Mouse (Mus musculus) intestine, postnatal 0 days (tissue): ENCODE measurements around the gene Dlgap1. TPM values are rescaled to one million over a fixed set of nuclear protein-coding genes. Genes with fewer than 3 reads are reported as not detected.

Experiments used
- ATAC-seq: fragments of 200-750 bp; cut with Nextera tagmentation; 2 replicates; pipeline ENCODE4 v1.8.0; 2017; ENCODE audit warnings: mild to moderate bottlenecking, moderate TSS enrichment, moderate library complexity
- H3K27ac ChIP-seq: fragments of 300-500 bp; sonication (generic); 2 replicates; pipeline ENCODE4 v1.5.1; 2014; ENCODE audit warnings: mild to moderate bottlenecking, low read depth, low read length, moderate library complexity
- H3K27me3 ChIP-seq: fragments of 300-500 bp; sonication (generic); replicated peaks from 2 replicates; pipeline ENCODE4 v1.6.1; 2014; ENCODE audit warnings: low read length, mixed read lengths; ENCODE audit not compliant: control insufficient read depth, insufficient read depth
- H3K36me3 ChIP-seq: fragments of 300-500 bp; sonication (generic); 2 replicates; pipeline ENCODE4 v1.6.1; 2014; ENCODE audit warnings: mild to moderate bottlenecking, moderate library complexity; ENCODE audit not compliant: control insufficient read depth, insufficient read depth
- H3K4me1 ChIP-seq: fragments of 300-500 bp; sonication (generic); replicated peaks from 2 replicates; pipeline ENCODE4 v1.6.1; 2014; ENCODE audit warnings: antibody characterized with exemption, low read length, mixed read lengths; ENCODE audit not compliant: control insufficient read depth, insufficient read depth
- H3K4me2 ChIP-seq: fragments of 300-500 bp; sonication (generic); replicated peaks from 2 replicates; pipeline ENCODE4 v1.6.1; 2014; ENCODE audit warnings: low read depth, mild to moderate bottlenecking, moderate library complexity
- H3K4me3 ChIP-seq: fragments of 300-500 bp; sonication (generic); 2 replicates; pipeline ENCODE4 v1.5.1; 2014; ENCODE audit warnings: low read depth, low read length
- H3K9ac ChIP-seq: fragments of 300-500 bp; sonication (generic); 2 replicates; pipeline ENCODE4 v1.6.1; 2014; ENCODE audit warnings: mild to moderate bottlenecking, low read depth, low read length
- H3K9me3 ChIP-seq: fragments of 300-500 bp; sonication (generic); 2 replicates; pipeline ENCODE4 v1.6.1; 2016; ENCODE audit warnings: mixed run types; ENCODE audit not compliant: control insufficient read depth
- CTCF ChIP-seq: sonication (generic); IDR thresholded peaks from 2 replicates; pipeline ENCODE4 v1.5.1; 2016; ENCODE audit warnings: low read depth, mild to moderate bottlenecking, control low read depth, antibody characterized with exemption, moderate library complexity
- WGBS: fragments of 180-500 bp; shearing (Covaris S2); extraction: QIAGEN DNeasy Blood & Tissue Kit; methylation state at CpG from one replicate; pipeline ENCODE4 v1.1.7; 2014; 5-methylcytosine and 5-hydroxymethylcytosine counted together
- polyA plus RNA-seq: library from polyadenylated mRNA; unstranded; fragments of >200 nt; fragmentation: Nextera tagmentation; extraction: Ambion mirVana; gene quantifications from 2 replicates; pipeline ENCODE4 v1.2.1, GENCODE M21; 2015

Dlgap1 gene
- polyA plus RNA-seq, 1 experiment from 2014 or later = 0.85 TPM

- Histone ChIP-seq H3K36me3 (no peaks in the 10 kb centered on the region), H3K4me3 (no peak overlapping the region), H3K27me3 (no peaks in the 10 kb centered on the region), H3K9ac (no peak overlapping the region), H3K4me1 (no peaks in the 10 kb centered on the region), H3K27ac (peak overlapping the region; percentile 21; the same call in 1 of the 2 replicates), H3K9me3 (no peaks in the 10 kb centered on the region), H3K4me2 (no peak overlapping the region)
- WGBS = 53% methylated on average over 13 of the region's 13 CpGs
- ATAC-seq = no peak
- no peak for TF ChIP-seq CTCF
These were observed 784.7 kb downstream of the Dlgap1 start for GRCm38 (mm10) chr17:70753444-70754032.

GRCm38 (mm10) chr17:70754041-70754440 is 785.2 kb downstream of the Dlgap1 start:
- WGBS = 74% methylated on average over 9 of the region's 9 CpGs
- no peak for ATAC-seq
- H3K4me1 ChIP-seq = no peaks in the 10 kb centered on the region
- H3K4me3 ChIP-seq = no peak overlapping the region
- TF ChIP-seq CTCF = no peak
- H3K27ac ChIP-seq = peak overlapping the region; percentile 21; the same call in 1 of the 2 replicates
- H3K4me2 ChIP-seq = no peak overlapping the region
- no peaks in the 10 kb centered on the region for H3K27me3 ChIP-seq
- H3K9me3 ChIP-seq = no peaks in the 10 kb centered on the region
- H3K9ac ChIP-seq = no peak overlapping the region
- H3K36me3 ChIP-seq = no peaks in the 10 kb centered on the region

- no peak overlapping the region for H3K4me2 ChIP-seq
- WGBS = 53% methylated on average over 7 of the region's 7 CpGs
- no peaks in the 10 kb centered on the region for H3K9me3 ChIP-seq
- TF ChIP-seq CTCF = no peak
- no peaks in the 10 kb centered on the region for H3K4me1 ChIP-seq
- H3K4me3 ChIP-seq = no peak overlapping the region
- H3K27me3 ChIP-seq = no peaks in the 10 kb centered on the region
- H3K27ac ChIP-seq = no peak overlapping the region
- no peaks in the 10 kb centered on the region for H3K36me3 ChIP-seq
- no peak overlapping the region for H3K9ac ChIP-seq
- no peak for ATAC-seq
These were observed 785.8 kb downstream of the Dlgap1 start for GRCm38 (mm10) chr17:70754638-70755037.

- Histone ChIP-seq H3K4me3 (peak overlapping the region; percentile 37), H3K4me1 (no peaks in the 10 kb centered on the region), H3K9ac (peak overlapping the region; percentile 8; the same call in 1 of the 2 replicates), H3K4me2 (peak overlapping the region; percentile 80), H3K27me3 (no peaks in the 10 kb centered on the region), H3K36me3 (no peaks in the 10 kb centered on the region), H3K9me3 (no peaks in the 10 kb centered on the region), H3K27ac (peak overlapping the region; percentile 72)
- WGBS = under 1% methylated on average over 22 of the region's 22 CpGs
- peak; percentile 70 for ATAC-seq
- peak; percentile 98 for TF ChIP-seq CTCF
These were observed 786.3 kb downstream of the Dlgap1 start for GRCm38 (mm10) chr17:70755039-70755668.

- Histone ChIP-seq H3K36me3 (no peaks in the 10 kb centered on the region), H3K4me2 (peak overlapping the region; percentile 80), H3K27me3 (no peaks in the 10 kb centered on the region), H3K9ac (peak overlapping the region; percentile 8; the same call in 1 of the 2 replicates), H3K4me3 (peak overlapping the region; percentile 37), H3K4me1 (no peaks in the 10 kb centered on the region), H3K9me3 (no peaks in the 10 kb centered on the region), H3K27ac (peak overlapping the region; percentile 72)
- TF ChIP-seq CTCF = no peak
- ATAC-seq = peak; percentile 71
- 6% methylated on average over 11 of the region's 14 CpGs for WGBS
These were observed 786.9 kb downstream of the Dlgap1 start for GRCm38 (mm10) chr17:70755669-70756263.

GRCm38 (mm10) chr17:70762001-70762400 is 793.1 kb downstream of the Dlgap1 start:
- no peaks in the 10 kb centered on the region for H3K9me3 ChIP-seq
- H3K4me3 ChIP-seq = no peak overlapping the region
- no peak for ATAC-seq
- no peaks in the 10 kb centered on the region for H3K4me1 ChIP-seq
- H3K27me3 ChIP-seq = no peaks in the 10 kb centered on the region
- 95% methylated on average over 7 of the region's 7 CpGs for WGBS
- TF ChIP-seq CTCF = no peak
- H3K36me3 ChIP-seq = no peaks in the 10 kb centered on the region
- H3K9ac ChIP-seq = no peak overlapping the region
- H3K4me2 ChIP-seq = no peak overlapping the region
- H3K27ac ChIP-seq = no peak overlapping the region
